Mouse (Mus musculus): ENCODE results near the gene Fgfr2. TPM values are rescaled to one million over a fixed set of nuclear protein-coding genes. Genes with fewer than 3 reads are reported as not detected.
A peak's percentile ranks its signal among the peaks of the same experiment; 100 is the strongest.

Fgfr2 gene
- polyA plus RNA-seq, 1 experiment from 2014 or later: 24.9 TPM

DNA sequence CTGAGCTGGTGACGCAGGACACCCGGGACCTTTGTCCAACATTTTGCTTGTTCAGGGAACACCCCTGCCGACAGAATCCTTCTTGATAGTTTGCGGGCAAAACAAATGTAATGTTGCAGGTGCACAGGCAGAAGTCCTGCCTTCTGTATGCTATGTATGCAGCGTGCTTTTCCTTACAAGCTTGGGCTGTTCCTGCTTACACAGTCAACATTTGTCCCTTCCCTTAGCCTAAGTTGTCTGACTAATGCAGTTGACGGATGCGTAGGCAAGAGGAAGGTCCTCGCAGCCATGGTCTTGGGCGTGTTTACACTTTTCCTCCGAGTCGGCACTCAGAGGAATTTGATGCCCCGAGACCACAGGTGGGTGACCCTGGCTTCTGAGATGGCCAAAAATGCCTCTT, 2138.0 kb downstream of the Fgfr2 start:
- H3K27ac ChIP-seq (ENCODE audit: low read depth, low read length): no peak overlapping the region
- no peak overlapping the region for H3K4me2 ChIP-seq
- no peak overlapping the region for H3K4me3 ChIP-seq (ENCODE audit: low read depth, low read length)
- no peak overlapping the region for H3K9ac ChIP-seq (ENCODE audit: low read depth, low read length)
- WGBS (ENCODE audit: insufficient replicate concordance): 82% methylated on average over 12 of the region's 12 CpGs
- ATAC-seq (replicated peaks; ENCODE audit: insufficient number of reproducible peaks, low FRiP score, low TSS enrichment): no peak
- H3K4me1 ChIP-seq (ENCODE audit: control insufficient read depth, insufficient read depth, low read length): peaks cover 29% of the 10 kb centered on the region
- H3K27me3 ChIP-seq (ENCODE audit: control insufficient read depth, insufficient read depth, low read length): no peaks in the 10 kb centered on the region
- H3K36me3 ChIP-seq (ENCODE audit: control insufficient read depth, insufficient read depth, low read length): no peaks in the 10 kb centered on the region; the same call in 1 of the 2 replicates
- H3K9me3 ChIP-seq (replicated peaks; ENCODE audit: control insufficient read depth, low read length): no peaks in the 10 kb centered on the region

DNA sequence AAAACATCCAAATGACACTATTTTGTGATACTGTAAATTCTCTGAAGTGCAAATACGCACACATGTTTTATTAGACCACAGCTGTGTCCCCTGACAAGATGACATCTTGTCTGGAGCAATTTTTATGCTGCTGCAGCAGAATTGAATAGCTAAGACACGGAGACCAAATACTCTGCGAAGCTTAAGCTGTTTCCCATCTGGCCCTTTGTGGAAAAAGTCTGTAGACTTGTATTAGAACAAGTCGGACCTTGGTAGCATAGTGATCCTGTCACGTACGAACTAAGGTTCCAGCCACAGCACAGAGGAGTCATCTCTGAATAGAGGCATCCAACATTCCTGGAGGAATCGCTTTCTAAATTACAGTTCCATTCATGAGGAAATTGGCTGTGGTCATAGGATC, 2138.9 kb downstream of the Fgfr2 start:
- Histone ChIP-seq H3K4me2 (no peak overlapping the region), H3K9ac (ENCODE audit: low read depth, low read length) (no peak overlapping the region), H3K9me3 (replicated peaks; ENCODE audit: control insufficient read depth, low read length) (no peaks in the 10 kb centered on the region), H3K36me3 (ENCODE audit: control insufficient read depth, insufficient read depth, low read length) (no peaks in the 10 kb centered on the region; the same call in 1 of the 2 replicates), H3K4me1 (ENCODE audit: control insufficient read depth, insufficient read depth, low read length) (peaks cover 29% of the 10 kb centered on the region), H3K4me3 (ENCODE audit: low read depth, low read length) (no peak overlapping the region), H3K27me3 (ENCODE audit: control insufficient read depth, insufficient read depth, low read length) (no peaks in the 10 kb centered on the region), H3K27ac (ENCODE audit: low read depth, low read length) (no peak overlapping the region)
- ATAC-seq (replicated peaks; ENCODE audit: insufficient number of reproducible peaks, low FRiP score, low TSS enrichment): no peak
- WGBS (ENCODE audit: insufficient replicate concordance): 88% methylated on average over 7 of the region's 7 CpGs

DNA sequence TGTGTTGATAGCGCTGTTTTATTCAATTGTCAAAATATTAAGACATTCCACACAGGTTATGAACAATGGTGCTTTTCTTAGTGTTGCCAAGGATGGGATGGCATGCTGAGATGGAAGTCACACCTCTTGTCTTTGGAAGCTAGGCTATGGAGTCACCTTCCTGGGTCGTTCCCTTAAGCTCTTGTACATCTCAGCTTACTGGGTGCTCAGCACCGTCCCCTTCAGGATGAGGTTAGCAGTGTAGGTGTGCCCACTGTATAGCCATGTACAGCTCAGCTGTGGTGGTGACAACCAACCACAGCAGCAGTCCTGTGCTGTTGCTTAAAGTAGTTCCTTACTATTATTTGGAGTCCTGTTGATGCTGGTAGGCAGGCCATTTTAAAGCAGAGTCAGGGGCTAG, 2140.3 kb downstream of the Fgfr2 start:
- no peaks in the 10 kb centered on the region for H3K27me3 ChIP-seq (ENCODE audit: control insufficient read depth, insufficient read depth, low read length)
- H3K9ac ChIP-seq (ENCODE audit: low read depth, low read length): no peak overlapping the region
- no peak overlapping the region for H3K4me2 ChIP-seq
- 0 out of 2 replicates have a peak overlapping the region, but pooled peaks have one; percentile 70 for H3K27ac ChIP-seq (ENCODE audit: low read depth, low read length)
- H3K4me1 ChIP-seq (ENCODE audit: control insufficient read depth, insufficient read depth, low read length): peaks cover 29% of the 10 kb centered on the region
- ATAC-seq (replicated peaks; ENCODE audit: insufficient number of reproducible peaks, low FRiP score, low TSS enrichment): no peak
- no peak overlapping the region for H3K4me3 ChIP-seq (ENCODE audit: low read depth, low read length)
- WGBS (ENCODE audit: insufficient replicate concordance): 55% methylated on average over 3 of the region's 3 CpGs
- H3K36me3 ChIP-seq (ENCODE audit: control insufficient read depth, insufficient read depth, low read length): no peaks in the 10 kb centered on the region; the same call in 1 of the 2 replicates
- no peaks in the 10 kb centered on the region for H3K9me3 ChIP-seq (replicated peaks; ENCODE audit: control insufficient read depth, low read length)

DNA sequence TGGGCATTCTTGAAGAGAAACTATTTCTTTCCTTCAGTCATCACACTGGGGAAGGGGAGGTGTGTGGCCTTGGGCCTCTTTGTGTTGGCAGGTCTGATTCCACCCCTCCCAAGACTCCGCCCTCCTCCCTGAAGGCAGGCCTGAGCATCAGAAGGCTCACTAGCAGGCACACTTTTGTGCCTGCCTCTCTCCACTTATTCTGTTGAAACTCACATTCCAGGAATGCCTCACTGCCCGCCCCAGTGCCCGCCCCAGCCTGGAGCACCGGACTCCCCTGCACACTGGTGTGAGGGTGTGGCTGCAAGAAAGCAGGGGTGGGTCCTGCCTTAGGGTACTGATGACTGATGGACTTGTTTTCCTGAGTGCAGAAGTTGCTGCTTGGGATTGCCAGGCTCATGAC, 2140.8 kb downstream of the Fgfr2 start:
- Histone ChIP-seq H3K4me1 (ENCODE audit: control insufficient read depth, insufficient read depth, low read length) (peaks cover 30% of the 10 kb centered on the region), H3K27me3 (ENCODE audit: control insufficient read depth, insufficient read depth, low read length) (no peaks in the 10 kb centered on the region), H3K9me3 (replicated peaks; ENCODE audit: control insufficient read depth, low read length) (no peaks in the 10 kb centered on the region), H3K9ac (ENCODE audit: low read depth, low read length) (no peak overlapping the region), H3K36me3 (ENCODE audit: control insufficient read depth, insufficient read depth, low read length) (no peaks in the 10 kb centered on the region; the same call in 1 of the 2 replicates), H3K27ac (ENCODE audit: low read depth, low read length) (peak overlapping the region; percentile 70), H3K4me3 (ENCODE audit: low read depth, low read length) (no peak overlapping the region), H3K4me2 (no peak overlapping the region)
- 17% methylated on average over 4 of the region's 4 CpGs for WGBS (ENCODE audit: insufficient replicate concordance)
- ATAC-seq (replicated peaks; ENCODE audit: insufficient number of reproducible peaks, low FRiP score, low TSS enrichment): peak; percentile 62

DNA sequence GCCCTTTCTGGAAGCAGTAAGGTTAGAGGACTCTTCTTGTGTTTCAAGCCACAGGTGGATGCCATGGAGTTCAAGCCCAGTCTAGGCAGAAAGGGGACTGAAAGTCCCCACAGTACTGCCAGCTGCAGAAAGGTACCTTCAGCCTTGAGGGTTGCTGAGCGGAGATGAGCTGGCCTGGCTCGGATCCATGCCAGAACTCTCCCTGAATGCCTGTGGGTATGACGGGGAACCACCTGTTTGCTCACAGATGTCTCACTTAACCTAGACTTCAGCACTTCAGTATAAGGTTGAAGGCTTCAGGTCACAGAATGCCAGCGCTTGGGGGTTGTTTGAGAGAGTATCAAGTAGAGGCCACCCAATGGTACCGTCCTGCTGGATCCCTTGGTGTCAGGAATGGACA, 2143.0 kb downstream of the Fgfr2 start:
- Histone ChIP-seq H3K4me2 (no peak overlapping the region), H3K27ac (ENCODE audit: low read depth, low read length) (no peak overlapping the region), H3K9me3 (replicated peaks; ENCODE audit: control insufficient read depth, low read length) (no peaks in the 10 kb centered on the region), H3K4me3 (ENCODE audit: low read depth, low read length) (no peak overlapping the region), H3K4me1 (ENCODE audit: control insufficient read depth, insufficient read depth, low read length) (peaks cover 44% of the 10 kb centered on the region), H3K27me3 (ENCODE audit: control insufficient read depth, insufficient read depth, low read length) (no peaks in the 10 kb centered on the region), H3K9ac (ENCODE audit: low read depth, low read length) (no peak overlapping the region), H3K36me3 (ENCODE audit: control insufficient read depth, insufficient read depth, low read length) (no peaks in the 10 kb centered on the region)
- 82% methylated on average over 5 of the region's 5 CpGs for WGBS (ENCODE audit: insufficient replicate concordance)
- ATAC-seq (replicated peaks; ENCODE audit: insufficient number of reproducible peaks, low FRiP score, low TSS enrichment): no peak

DNA sequence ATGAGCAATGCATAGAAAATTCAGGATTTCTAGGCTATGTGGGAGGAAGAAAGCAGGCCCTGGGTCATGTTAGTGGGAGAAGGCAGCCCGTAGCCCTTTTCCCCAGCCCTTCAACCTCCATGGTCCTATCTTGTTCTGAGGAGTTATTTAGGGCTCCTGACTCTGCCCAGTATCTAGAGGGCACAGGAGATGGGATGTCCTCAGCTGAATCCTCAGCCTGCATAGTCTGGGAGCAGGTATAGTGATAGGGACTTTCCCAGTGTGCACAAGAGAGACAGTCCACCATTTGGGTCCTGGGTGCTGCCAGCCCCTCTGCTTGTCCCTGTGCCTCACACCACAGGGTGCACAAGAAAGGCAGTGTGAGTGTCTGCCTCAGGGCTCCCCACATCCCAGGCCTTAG, 2144.6 kb downstream of the Fgfr2 start:
- H3K9ac ChIP-seq (ENCODE audit: low read depth, low read length): no peak overlapping the region
- H3K27ac ChIP-seq (ENCODE audit: low read depth, low read length): peak overlapping the region; percentile 76; the same call in 1 of the 2 replicates
- H3K27me3 ChIP-seq (ENCODE audit: control insufficient read depth, insufficient read depth, low read length): no peaks in the 10 kb centered on the region
- no peaks in the 10 kb centered on the region for H3K9me3 ChIP-seq (replicated peaks; ENCODE audit: control insufficient read depth, low read length)
- 29% methylated on average over 1 of the region's 1 CpGs for WGBS (ENCODE audit: insufficient replicate concordance)
- no peak overlapping the region for H3K4me2 ChIP-seq
- H3K4me1 ChIP-seq (ENCODE audit: control insufficient read depth, insufficient read depth, low read length): peaks cover 44% of the 10 kb centered on the region
- no peaks in the 10 kb centered on the region for H3K36me3 ChIP-seq (ENCODE audit: control insufficient read depth, insufficient read depth, low read length)
- ATAC-seq (replicated peaks; ENCODE audit: insufficient number of reproducible peaks, low FRiP score, low TSS enrichment): no peak
- H3K4me3 ChIP-seq (ENCODE audit: low read depth, low read length): no peak overlapping the region

DNA sequence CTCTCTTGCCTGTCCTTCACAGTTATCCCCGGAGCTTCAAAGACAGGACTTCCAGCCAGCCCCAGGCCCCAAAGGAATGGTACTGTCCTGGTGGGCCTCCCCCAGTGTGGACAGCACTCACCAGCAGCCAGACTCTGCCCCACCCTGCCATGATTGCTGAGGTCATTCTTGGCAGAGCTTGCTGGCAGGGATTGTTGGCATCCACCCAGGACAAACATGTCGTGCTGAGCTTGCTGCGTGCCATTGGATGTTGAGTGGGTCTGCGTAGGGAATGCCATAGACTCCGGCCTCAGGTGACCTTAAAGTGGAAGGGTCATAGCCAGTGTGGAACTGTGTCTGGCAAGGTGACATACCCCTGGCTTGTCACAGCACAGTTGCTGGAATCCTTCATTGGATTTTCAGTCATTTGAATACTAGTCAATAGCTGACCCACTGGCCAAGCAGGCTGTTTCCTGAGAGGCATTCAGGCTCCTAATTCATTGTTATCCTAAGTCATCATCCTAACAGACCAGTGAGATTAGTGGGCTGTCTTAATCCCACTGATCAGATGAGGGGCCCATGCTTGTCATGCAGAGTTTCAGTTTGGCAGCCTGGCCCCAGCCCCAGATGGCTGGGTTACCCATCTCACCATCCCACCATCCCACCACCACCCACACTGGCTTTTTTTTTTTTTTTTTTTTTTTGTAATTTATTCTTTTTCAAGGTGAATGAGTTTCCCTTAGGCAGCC, 2145.2 kb downstream of the Fgfr2 start:
- no peak overlapping the region; the same call in 1 of the 2 replicates for H3K4me2 ChIP-seq
- H3K4me3 ChIP-seq (ENCODE audit: low read depth, low read length): no peak overlapping the region
- no peaks in the 10 kb centered on the region for H3K9me3 ChIP-seq (replicated peaks; ENCODE audit: control insufficient read depth, low read length)
- H3K27me3 ChIP-seq (ENCODE audit: control insufficient read depth, insufficient read depth, low read length): no peaks in the 10 kb centered on the region
- ATAC-seq (replicated peaks; ENCODE audit: insufficient number of reproducible peaks, low FRiP score, low TSS enrichment): peak; percentile 78
- WGBS (ENCODE audit: insufficient replicate concordance): 27% methylated on average over 5 of the region's 5 CpGs
- H3K4me1 ChIP-seq (ENCODE audit: control insufficient read depth, insufficient read depth, low read length): peaks cover 43% of the 10 kb centered on the region
- no peaks in the 10 kb centered on the region for H3K36me3 ChIP-seq (ENCODE audit: control insufficient read depth, insufficient read depth, low read length)
- peak overlapping the region; percentile 76 for H3K27ac ChIP-seq (ENCODE audit: low read depth, low read length)
- H3K9ac ChIP-seq (ENCODE audit: low read depth, low read length): 0 out of 2 replicates have a peak overlapping the region, but pooled peaks have one; percentile 5

DNA sequence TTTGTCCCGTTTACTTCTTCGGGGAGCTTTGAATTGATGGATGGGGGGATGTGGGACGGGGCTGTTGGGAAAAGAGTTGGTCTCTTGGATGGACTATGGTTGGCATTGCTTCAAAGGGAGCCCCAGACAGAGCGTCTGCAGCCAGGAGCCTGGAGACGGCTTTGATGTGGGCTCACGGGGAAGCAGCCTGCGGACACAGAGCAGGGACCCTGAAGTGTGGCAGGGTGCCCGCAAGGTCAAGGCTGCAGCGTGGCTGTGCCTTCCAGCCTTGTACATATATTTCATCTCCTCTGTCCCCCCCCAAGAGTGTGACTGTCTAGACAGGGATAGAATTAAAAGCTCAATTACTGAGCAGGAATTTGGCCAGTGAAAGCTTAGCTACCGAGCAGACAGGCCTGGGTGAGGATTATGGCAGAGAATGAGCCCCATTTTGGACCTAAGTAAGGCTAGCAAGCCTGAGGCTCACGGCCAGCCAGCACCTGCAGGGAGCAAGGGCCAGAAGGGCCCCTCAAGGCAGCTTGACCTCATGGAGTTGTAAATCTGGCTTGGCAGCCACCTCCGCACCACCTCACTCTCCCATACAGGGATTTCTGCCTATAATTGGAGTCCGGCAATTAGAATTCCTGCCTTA, 2146.7 kb downstream of the Fgfr2 start:
- no peak overlapping the region for H3K4me3 ChIP-seq (ENCODE audit: low read depth, low read length)
- H3K36me3 ChIP-seq (ENCODE audit: control insufficient read depth, insufficient read depth, low read length): no peaks in the 10 kb centered on the region
- no peak overlapping the region for H3K4me2 ChIP-seq
- ATAC-seq (replicated peaks; ENCODE audit: insufficient number of reproducible peaks, low FRiP score, low TSS enrichment): no peak
- peak overlapping the region; percentile 29 for H3K27ac ChIP-seq (ENCODE audit: low read depth, low read length)
- no peak overlapping the region for H3K9ac ChIP-seq (ENCODE audit: low read depth, low read length)
- 54% methylated on average over 13 of the region's 13 CpGs for WGBS (ENCODE audit: insufficient replicate concordance)
- peaks cover 29% of the 10 kb centered on the region for H3K4me1 ChIP-seq (ENCODE audit: control insufficient read depth, insufficient read depth, low read length)
- H3K9me3 ChIP-seq (replicated peaks; ENCODE audit: control insufficient read depth, low read length): no peaks in the 10 kb centered on the region
- H3K27me3 ChIP-seq (ENCODE audit: control insufficient read depth, insufficient read depth, low read length): no peaks in the 10 kb centered on the region

Data from heart, embryonic 11.5 days (tissue).